Mouse (Mus musculus) frontal cortex, postnatal 25 days (tissue): Measurements from ENCODE around the gene Trim33.

Experiments used
- DNase-seq, 2 experiments: peaks; one replicate each; pipeline ENCODE4 v3.0.0; 2022; ENCODE audit warnings: low spot score in 2 of 2

Gene Trim33

DNA sequence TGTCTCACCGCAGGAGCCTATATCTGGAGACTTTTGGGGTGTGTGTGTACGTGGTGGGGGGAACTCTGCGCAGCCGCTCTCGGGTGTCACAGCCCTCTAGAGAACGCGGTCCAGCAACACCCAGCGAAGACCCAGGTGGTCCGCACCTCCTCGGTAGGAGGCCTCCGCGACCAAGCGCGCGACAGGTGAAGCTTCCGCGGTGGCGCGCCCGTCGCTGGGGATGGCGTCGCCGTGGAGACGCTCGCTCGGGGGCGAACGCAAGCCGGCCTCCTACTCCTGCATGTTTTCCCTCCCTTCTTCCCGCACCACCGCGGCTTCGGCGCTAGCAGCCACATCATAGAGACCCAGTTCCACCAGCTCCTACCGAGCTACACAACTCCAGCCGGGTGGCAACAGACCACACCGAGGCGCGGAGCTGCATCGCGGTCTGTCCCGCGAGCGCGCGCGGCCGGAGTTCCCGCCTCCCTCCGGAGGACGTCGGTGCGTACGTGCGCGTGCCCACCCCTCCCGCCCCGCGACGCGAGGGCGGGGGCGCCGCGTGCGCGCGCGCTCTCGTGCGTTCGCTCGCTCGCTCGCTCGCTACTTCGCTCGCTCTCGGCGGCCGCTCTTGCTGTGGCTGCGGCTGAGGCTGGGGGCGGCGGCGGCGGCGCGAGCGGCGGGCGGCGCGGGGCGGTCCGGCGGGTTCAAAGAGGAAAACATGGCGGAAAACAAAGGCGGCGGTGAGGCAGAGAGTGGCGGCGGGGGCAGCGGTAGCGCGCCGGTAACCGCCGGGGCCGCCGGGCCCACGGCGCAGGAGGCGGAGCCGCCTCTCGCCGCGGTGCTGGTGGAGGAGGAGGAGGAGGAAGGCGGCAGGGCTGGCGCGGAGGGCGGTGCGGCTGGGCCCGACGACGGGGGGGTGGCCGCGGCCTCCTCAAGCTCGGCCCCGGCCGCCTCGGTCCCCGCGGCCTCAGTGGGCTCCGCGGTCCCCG is at the start of gene Trim33:
Gene Trim33, plus strand, starts transcription at position 112 of the 968 bp plus-strand sequence.
- peak; percentile 73 to 82 for DNase-seq

DNA sequence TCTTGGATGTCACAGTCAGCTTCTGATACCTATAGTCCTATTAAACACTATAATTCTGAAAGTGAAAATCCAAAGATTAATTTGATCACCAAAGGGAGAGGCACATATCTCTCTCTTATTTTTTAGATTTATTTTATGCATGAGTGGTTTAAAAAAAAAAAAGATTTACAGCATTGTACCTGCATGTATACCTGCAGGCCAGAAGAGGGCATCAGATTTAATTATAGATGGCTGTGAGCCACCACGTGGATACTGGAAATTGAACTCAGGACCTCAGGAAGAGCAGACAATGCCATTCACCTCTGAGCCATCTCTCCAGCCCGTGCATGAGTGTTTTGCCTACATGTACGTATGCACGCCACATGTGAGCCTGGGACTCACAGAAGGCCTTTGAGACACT is 46.7 kb upstream of the Trim33 start:
- no peak for DNase-seq

DNA sequence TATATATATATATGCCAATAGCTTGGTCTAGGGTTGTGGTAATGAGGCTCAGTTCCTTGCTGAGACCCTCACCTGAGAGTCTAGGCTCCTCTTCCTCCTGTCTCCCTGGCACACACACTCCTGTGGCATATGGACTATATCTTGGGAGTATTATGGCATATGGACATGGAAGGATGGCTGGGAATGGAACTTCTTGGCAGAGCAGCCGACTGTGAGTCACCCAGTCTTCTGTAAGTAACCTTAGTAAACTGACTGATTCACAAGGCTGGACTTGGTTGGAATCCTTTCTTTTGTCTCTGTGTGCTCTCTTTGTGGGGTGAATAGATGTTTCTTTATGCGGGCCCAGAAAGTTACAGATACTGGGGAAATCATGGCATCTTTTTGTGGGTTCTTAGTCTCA is 37.6 kb upstream of the Trim33 start:
- DNase-seq, result peak in 1 of 2 experiments; percentile 5

DNA sequence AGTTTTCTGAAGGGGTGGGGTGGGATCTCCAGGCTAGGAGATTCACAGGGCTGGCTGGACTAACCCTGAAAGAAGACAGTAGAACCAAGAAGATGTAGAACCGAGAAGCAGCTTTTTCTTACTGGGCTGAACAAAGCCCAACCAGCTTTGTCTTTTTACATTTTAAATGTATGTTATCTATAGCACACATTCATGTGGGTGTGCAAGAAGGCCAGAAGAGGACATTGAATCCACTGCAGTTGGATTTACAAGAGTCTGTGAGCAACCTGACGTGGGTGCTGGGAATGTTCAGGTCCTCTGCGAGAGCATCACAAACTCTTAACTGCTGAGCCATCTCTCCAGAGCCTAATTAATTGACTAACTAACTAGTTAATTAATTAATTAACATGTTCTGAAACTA is 36.9 kb upstream of the Trim33 start:
- DNase-seq, result no peak

DNA sequence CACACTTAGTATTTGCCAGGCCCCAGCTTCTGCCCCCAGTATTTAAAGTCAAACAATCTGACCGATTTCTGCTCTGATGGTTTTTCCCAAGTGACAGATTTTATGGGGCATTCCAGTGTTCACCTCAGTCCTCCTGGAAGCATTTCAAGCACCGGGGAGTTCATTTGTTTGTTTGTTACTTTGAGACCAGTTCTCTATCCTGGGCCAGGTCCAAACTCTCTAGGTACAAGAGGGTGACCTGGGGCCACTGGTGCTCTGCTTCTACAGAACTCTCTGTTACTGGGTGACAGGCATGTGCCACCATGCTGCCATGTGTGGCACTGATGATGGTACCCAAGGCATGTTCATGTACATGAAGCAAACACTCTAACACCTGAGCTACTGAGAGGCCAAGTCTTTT is 35.6 kb upstream of the Trim33 start:
- no peak for DNase-seq

DNA sequence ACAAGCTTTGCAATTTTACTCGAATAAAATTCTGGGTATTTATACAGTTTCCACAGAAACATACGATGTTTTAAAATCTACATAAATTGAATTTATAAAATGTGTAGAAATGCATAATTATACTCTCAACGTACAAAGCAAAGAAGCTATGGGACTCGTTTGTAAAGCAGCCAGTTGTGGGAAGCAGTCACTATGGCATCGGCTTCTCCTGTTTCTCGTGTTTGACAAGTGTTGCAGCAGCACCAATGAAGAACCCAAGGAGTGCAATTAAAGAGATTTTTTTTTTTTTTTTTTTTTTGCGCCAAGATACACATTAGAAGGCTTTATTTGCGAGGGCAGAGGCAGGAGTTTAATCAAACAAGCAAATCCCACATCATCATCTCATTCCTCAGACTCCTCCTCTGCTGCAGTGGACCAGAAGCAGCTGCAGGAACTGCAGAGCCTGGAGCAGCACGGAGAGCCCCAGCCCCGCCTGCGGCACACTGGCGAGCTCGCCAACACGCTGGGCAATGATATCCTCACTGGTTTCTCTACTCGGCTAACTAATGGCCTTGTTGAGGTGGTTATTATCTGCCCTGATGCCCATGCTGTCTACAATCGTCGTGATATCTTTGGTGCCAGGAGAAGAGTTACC is 32.3 kb upstream of the Trim33 start:
- no peak for DNase-seq

DNA sequence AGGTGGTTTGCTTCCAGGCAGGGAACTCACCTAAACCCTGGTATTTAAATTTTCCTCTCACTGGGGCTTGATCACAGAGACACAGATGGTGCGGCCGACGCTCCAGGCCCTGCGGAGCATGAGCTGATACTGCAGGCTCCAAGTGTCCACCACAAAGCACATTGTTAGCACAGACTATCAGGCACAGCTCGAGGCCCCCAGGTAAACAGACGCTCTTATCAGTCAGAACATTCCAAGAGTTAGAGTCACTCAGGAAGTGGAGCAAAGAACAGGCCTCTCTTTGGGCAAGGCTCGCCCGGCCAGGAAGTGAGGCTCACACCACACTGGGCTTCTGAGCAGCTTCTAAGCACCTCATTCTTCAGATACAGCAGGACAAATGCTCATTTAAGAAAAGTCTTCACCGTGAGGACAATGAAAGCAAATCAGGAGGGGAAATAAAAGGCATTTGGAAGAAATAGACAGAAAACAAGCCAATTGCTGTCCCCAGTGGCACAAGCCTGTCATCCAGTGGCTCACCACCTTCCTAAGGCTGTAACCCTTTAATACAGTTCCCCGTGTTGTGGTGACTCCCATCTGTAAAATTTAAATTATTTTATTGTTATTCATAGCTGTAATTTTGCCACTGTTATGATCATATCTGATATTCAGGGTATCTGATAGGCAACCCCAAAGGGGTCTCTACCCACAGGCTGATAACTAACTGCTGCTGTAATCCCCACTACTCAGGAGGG is 22.8 kb upstream of the Trim33 start:
- DNase-seq, result no peak

DNA sequence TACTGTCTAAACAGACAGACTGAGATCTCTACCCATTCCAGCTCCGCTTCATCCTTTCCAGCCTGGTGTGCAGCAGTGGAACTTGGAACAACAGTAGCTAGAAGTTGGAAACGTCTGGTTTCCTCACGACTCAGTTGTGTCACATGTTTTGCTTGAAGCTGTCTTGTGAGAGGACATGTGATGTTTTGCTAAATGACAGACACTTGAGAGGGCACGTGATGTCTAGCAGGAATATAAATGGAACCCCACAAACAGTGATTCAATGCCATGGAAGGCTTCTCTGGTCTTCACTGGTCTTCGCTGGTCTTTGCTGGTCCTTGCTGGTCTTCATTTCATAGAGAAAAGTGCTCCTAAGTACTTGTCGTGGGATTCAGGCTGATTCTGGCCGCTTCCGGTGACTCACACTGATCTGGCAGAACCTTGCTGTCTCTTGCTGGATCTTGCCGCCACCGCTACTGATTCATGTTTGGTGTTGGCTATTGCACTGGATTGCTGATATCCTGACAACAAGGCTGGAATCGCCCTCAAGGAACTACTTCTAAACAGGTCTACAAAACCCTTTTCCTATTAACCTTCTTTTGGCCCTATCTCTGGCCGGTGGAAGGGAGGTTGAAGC is 16.2 kb upstream of the Trim33 start:
- DNase-seq, result no peak

DNA sequence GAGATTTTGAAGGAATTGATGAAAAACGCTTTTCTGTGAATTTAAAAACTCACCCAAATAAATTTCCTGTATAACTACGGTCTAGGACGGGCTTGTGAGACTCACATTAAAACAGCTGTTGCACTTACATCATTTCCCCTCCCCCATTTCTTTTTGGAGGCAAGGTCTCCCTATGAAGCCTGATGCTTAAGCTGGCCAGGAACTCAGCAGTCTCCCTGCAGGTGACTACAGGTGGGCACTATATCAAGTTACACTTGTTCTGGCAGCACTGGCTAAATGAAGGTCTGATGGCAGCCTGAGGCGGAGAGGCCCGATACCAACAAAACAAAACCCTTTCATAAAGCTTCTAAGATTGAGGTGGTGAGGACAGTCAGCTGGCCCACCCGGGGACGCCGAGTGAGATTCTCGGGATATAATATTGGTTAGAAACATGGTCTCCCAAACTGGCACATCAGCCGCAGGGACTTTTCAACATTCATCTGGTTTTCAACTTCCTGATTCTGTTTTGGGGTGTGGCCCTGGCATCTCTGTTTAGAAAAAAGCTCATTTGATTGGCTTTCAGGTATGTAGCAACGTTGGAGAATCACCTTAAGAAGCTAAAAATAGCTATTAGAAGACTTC is 422 bp upstream of the Trim33 start:
- DNase-seq, result peak in 1 of 2 experiments; percentile 9

DNA sequence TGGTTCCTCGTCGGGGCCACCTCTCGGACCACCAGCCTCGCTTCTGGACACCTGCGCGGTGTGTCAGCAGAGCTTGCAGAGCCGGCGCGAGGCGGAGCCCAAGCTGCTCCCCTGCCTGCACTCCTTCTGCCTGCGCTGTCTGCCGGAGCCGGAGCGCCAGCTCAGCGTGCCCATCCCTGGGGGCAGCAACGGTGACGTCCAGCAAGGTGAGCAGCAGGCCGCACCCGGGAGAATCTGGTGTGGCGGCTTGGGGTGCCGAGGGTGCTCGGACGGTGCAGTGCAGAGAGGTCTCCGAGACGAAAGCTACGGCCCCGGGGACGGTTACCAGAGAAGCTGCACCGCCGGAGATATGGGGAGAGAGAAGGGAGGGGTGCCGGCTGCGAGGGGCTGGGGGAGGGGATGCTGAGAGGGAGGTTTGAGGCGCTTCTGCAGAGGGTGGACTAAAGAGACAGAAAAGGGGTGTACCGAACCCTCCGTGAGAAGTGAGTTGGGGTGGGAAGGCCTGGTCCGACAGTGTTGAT is 1.2 kb downstream of the Trim33 start:
- DNase-seq, result peak; percentile 39 to 40

DNA sequence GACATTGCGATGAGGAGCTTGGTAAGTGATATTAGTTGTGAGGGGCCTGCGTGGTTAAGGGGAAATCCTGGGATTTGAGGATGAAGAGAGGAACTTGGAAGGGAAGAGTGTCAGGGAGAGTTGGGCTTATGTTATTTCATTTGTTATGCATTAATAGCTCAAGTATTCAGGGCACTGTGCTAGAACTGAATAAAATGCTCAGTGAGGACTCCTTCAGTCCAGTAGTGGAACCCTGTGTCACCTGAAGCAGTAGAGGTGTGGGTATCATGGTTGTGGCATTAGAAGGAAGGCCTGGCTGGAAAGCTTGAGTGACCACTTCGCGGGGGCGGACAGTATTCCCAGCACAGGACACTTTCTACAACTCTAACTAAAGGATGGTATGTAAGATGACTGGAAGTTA is 1.8 kb downstream of the Trim33 start:
- DNase-seq, result no peak

DNA sequence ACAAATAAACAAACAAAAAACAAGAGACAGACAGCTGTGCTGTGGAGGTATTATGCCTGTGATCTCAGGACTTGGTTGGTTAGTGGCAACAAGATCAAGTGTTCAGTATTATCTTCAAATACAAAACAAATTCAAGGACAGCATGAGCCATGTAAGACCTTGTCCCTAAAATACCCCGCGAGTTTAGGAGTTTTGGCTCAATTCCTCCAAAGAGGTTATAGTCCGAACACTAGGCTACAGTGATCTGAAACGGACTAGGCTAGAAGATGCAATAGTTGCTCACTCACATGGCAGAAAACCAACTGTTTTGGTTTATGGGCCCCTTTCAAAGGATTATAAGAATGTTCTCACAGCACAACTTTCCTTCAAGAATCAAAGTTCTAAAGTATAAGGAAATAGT is 9.7 kb downstream of the Trim33 start:
- no peak for DNase-seq

DNA sequence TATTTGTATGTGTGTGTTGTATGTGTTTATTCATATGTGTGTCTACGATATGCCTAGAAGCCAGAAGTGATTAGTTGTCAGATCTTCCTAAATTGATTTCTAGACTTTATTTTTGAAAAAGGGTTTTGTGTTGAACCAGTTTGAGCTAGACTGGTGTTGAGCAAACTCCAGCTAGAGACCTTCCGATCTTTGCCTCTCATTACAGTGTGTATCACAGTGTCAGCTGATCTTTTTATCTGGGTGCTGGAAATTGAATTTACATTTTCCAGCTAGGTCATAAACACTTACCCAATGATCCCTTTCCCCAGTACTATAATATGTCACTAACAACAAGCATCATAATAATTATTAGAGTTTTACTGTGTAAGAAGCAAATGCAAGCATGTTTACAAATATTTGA is 12.0 kb downstream of the Trim33 start:
- DNase-seq, result no peak

DNA sequence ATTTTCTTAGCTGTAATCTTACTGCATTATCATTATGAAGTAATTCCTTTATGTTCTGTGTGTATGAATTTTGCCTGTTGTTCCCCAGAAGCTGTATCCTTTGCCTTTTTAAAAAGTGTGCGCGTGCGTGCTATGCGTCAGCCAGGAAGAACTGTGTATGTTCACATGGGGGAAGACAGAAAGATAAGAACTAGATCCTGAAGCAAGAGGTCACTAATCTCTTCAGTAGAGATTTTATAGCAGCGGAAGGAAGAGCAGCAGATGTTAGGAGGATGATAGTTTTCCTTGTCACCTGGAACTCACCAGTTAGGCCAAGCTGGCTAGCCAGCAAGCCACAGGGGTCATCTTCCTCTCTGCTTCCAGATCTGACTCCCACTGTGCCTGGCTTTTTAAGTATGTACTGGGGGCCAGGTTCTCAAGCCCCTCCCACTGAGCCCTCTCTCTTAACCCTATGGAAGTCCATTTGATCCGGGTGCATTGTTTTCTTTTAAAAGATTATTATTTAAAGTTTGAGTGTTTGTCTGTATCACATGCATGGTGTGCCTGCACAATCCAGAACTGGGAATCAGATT is 26.4 kb downstream of the Trim33 start:
- DNase-seq, result no peak

DNA sequence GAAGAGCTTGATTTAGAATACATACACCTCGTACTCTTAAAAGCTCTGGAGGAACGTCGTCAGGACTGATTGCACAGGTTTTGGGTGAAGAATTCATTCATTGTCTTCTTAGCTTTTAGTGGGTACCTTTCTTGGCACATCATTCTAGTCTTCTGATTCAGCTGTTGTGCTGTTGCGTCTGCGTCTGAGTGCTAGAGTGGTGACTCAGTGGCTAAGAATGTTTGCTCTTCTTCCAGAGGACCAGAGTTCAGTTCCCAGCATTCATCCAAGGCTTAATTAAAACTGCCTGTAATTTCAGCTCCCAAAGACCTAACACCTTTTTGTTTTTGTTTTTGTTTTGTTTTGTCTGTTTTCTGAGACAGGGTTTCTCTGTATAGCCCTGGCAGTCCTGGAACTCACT is 30.2 kb downstream of the Trim33 start:
- no peak for DNase-seq

DNA sequence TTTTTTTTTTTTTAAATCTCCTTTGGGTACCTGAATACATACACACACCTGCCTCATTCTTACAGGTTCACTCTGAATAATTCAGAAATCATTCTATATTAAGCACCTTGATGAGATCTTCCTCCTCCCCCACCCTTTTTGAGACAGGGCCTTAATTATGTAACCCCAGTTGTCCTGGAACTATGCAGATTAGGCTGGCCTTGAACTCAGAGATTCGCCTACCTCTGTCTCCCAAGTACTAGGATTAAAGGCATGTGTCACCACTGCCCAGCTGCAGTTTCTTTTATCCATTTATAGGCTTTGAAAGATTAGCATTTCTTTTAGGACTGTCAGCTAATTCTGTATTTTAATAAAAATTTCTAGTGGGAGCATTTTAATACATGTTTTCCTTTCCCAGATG is 30.7 kb downstream of the Trim33 start:
- DNase-seq, result no peak

DNA sequence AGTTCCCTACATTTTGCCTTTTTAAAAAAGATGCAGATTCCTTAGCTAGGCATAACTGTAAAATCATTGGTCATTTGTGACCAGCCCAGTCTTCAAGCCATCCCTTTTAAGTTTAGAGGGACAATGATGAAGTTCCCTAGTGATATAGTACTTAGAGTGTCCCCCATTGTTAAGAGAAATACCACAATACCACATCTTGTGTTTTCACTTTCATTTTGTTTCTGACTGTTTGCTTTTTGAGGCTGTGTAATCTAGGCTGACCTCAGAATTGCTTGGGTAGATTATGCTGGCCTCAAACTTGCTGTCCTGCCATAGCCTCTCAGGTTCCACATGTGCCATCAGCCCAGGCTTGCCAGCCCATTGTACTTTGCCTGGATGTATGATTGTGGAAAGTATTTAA is 35.2 kb downstream of the Trim33 start:
- DNase-seq, result no peak

DNA sequence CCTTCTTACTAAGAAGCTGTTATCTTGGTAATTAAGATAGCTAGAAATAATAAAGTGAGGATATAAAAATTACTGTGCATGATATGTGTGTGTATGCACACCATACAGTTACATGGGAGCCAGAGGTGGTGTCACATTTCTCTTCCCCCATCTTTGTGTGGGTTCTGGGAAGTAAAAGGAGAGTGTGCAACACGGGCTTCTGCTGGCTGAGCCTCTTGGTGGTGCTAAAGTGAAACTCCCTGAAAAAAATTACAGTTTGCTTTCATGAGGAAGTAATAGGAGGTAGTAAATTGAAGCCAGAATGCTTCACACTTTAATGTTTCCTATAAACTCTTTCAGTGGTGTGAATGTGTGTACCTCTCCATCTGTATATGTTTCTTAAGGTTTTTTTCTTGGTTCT is 56.3 kb downstream of the Trim33 start:
- DNase-seq, result no peak

DNA sequence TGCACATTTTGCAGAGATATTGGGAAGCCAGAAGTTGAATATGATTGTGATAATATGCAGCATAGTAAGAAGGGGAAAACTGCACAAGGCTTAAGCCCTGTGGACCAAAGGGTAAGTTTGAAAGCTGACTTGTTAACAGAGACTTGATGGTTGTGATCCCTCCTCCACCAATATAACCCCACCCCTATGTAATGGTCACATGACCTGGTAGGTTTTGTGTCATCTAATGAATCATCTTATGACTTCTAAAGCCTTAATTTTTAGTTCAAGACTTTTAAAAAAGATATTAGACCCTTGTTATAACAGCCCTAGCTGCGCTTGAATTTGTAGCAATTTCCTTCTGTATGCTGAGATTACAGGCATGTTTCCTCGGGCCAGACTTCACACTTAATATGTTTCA is 67.6 kb downstream of the Trim33 start:
- DNase-seq, result no peak

DNA sequence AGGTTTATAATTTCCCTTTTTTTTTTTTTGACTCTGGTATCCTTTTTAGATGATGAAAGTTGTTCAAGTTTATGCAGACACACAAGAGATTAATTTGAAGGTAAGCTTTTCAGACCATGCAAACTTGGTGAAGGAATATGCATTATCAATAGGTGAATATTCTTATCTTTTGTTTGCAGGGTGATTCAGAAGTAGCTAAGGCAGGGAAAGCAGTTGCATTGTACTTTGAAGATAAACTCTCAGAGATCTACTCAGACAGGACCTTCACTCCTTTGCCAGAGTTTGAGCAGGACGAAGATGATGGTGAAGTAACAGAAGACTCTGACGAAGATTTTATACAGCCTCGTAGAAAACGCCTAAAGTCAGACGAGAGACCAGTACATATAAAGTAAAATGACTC is 74.4 kb downstream of the Trim33 start:
- DNase-seq, result no peak

DNA sequence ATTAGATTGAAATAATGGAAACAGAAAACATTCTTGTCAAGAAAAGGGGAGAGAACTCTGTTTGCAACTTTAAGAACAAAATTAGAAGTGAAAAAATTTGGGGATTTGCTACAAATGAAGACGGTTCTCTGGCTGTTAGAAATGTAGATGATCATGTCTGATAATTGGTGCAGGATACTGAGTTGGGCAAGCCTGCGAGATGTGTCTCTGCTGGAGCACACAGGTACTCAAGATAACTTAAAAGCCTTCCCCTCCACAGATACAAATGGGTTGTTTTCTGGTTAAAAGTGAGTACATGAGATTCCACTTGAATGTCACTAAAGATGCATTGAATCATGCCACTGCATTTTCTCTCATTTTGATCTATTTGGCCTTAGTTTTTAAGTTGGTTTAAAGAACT is 74.9 kb downstream of the Trim33 start:
- no peak for DNase-seq
